Mouse (Mus musculus): ENCODE data around the gene Sipa1l1. TPM values are rescaled to one million over a fixed set of nuclear protein-coding genes. Genes with fewer than 3 reads are reported as not detected.

Sipa1l1 gene
- polyA plus RNA-seq, 1 experiment from 2014 or later = 14.3 TPM

- no peak for ATAC-seq
- H3K9ac ChIP-seq (replicated peaks) = no peak overlapping the region
- H3K4me2 ChIP-seq (replicated peaks) = no peak overlapping the region
- H3K27me3 ChIP-seq = no peaks in the 10 kb centered on the region
- 64% methylated on average over 10 of the region's 10 CpGs for WGBS
- H3K9me3 ChIP-seq = no peaks in the 10 kb centered on the region
- H3K27ac ChIP-seq = no peak overlapping the region
- 0 out of 2 replicates have a peak, but pooled peaks cover 4% of the 10 kb centered on the region for H3K4me1 ChIP-seq (replicated peaks)
- H3K4me3 ChIP-seq (replicated peaks) = no peak overlapping the region
- no peaks in the 10 kb centered on the region for H3K36me3 ChIP-seq
Measured at GRCm38 (mm10) chr12:82294906-82295887, 126.1 kb downstream of the Sipa1l1 start.

GRCm38 (mm10) chr12:82296276-82296675 lies 127.2 kb downstream of the Sipa1l1 start:
- Histone ChIP-seq H3K9me3 (no peaks in the 10 kb centered on the region), H3K9ac (replicated peaks) (no peak overlapping the region), H3K27me3 (no peaks in the 10 kb centered on the region), H3K36me3 (no peaks in the 10 kb centered on the region), H3K4me2 (replicated peaks) (no peak overlapping the region), H3K4me3 (replicated peaks) (no peak overlapping the region), H3K4me1 (replicated peaks) (0 out of 2 replicates have a peak, but pooled peaks cover 4% of the 10 kb centered on the region), H3K27ac (no peak overlapping the region)
- no peak for ATAC-seq
- WGBS = 91% methylated on average over 2 of the region's 2 CpGs

GRCm38 (mm10) chr12:82297196-82297595 lies 128.1 kb downstream of the Sipa1l1 start:
- H3K9ac ChIP-seq (replicated peaks) = no peak overlapping the region
- H3K36me3 ChIP-seq = no peaks in the 10 kb centered on the region
- no peak overlapping the region for H3K4me3 ChIP-seq (replicated peaks)
- no peak for ATAC-seq
- no peak overlapping the region for H3K27ac ChIP-seq
- H3K9me3 ChIP-seq = no peaks in the 10 kb centered on the region
- H3K4me1 ChIP-seq (replicated peaks) = 0 out of 2 replicates have a peak, but pooled peaks cover 4% of the 10 kb centered on the region
- 76% methylated on average over 6 of the region's 6 CpGs for WGBS
- H3K4me2 ChIP-seq (replicated peaks) = no peak overlapping the region
- H3K27me3 ChIP-seq = no peaks in the 10 kb centered on the region

GRCm38 (mm10) chr12:82298662-82299460 lies 129.7 kb downstream of the Sipa1l1 start:
- Histone ChIP-seq H3K4me2 (replicated peaks) (no peak overlapping the region), H3K9ac (replicated peaks) (no peak overlapping the region), H3K9me3 (no peaks in the 10 kb centered on the region), H3K4me3 (replicated peaks) (no peak overlapping the region), H3K27me3 (no peaks in the 10 kb centered on the region), H3K27ac (no peak overlapping the region), H3K4me1 (replicated peaks) (0 out of 2 replicates have a peak, but pooled peaks cover 4% of the 10 kb centered on the region), H3K36me3 (no peaks in the 10 kb centered on the region)
- 90% methylated on average over 9 of the region's 9 CpGs for WGBS
- ATAC-seq = no peak

GRCm38 (mm10) chr12:82304140-82304539 lies 135.0 kb downstream of the Sipa1l1 start:
- Histone ChIP-seq H3K27ac (no peak overlapping the region), H3K4me2 (replicated peaks) (no peak overlapping the region), H3K9me3 (no peaks in the 10 kb centered on the region), H3K36me3 (no peaks in the 10 kb centered on the region), H3K9ac (replicated peaks) (no peak overlapping the region), H3K4me1 (replicated peaks) (no peaks in the 10 kb centered on the region), H3K4me3 (replicated peaks) (no peak overlapping the region), H3K27me3 (no peaks in the 10 kb centered on the region)
- ATAC-seq = no peak
- 84% methylated on average over 2 of the region's 2 CpGs for WGBS

- Histone ChIP-seq H3K4me1 (replicated peaks) (0 out of 2 replicates have a peak, but pooled peaks cover under 1% of the 10 kb centered on the region), H3K4me3 (replicated peaks) (no peak overlapping the region), H3K27ac (no peak overlapping the region), H3K9ac (replicated peaks) (no peak overlapping the region), H3K36me3 (no peaks in the 10 kb centered on the region), H3K27me3 (no peaks in the 10 kb centered on the region), H3K4me2 (replicated peaks) (no peak overlapping the region), H3K9me3 (no peaks in the 10 kb centered on the region)
- 86% methylated on average over 4 of the region's 4 CpGs for WGBS
- ATAC-seq = no peak
Measured at GRCm38 (mm10) chr12:82306035-82306434, 136.9 kb downstream of the Sipa1l1 start.

GRCm38 (mm10) chr12:82311593-82311992 lies 142.5 kb downstream of the Sipa1l1 start:
- H3K9me3 ChIP-seq = no peaks in the 10 kb centered on the region
- no peaks in the 10 kb centered on the region for H3K36me3 ChIP-seq
- H3K27me3 ChIP-seq = no peaks in the 10 kb centered on the region
- no peak overlapping the region for H3K4me3 ChIP-seq (replicated peaks)
- peaks cover 17% of the 10 kb centered on the region for H3K4me1 ChIP-seq (replicated peaks)
- H3K27ac ChIP-seq = peak overlapping the region; percentile 51
- no peak overlapping the region for H3K9ac ChIP-seq (replicated peaks)
- H3K4me2 ChIP-seq (replicated peaks) = no peak overlapping the region
- peak; percentile 9; the same call in 1 of the 2 replicates for ATAC-seq
- WGBS = 79% methylated on average over 2 of the region's 2 CpGs

GRCm38 (mm10) chr12:82312091-82312820 lies 143.1 kb downstream of the Sipa1l1 start:
- Histone ChIP-seq H3K4me1 (replicated peaks) (peaks cover 17% of the 10 kb centered on the region), H3K27ac (peak overlapping the region; percentile 51), H3K4me2 (replicated peaks) (no peak overlapping the region), H3K4me3 (replicated peaks) (no peak overlapping the region), H3K27me3 (no peaks in the 10 kb centered on the region), H3K9ac (replicated peaks) (no peak overlapping the region), H3K9me3 (no peaks in the 10 kb centered on the region), H3K36me3 (no peaks in the 10 kb centered on the region)
- WGBS = 48% methylated on average over 17 of the region's 17 CpGs
- ATAC-seq = peak; percentile 71

GRCm38 (mm10) chr12:82313091-82313490 lies 144.0 kb downstream of the Sipa1l1 start:
- WGBS = 94% methylated on average over 3 of the region's 3 CpGs
- Histone ChIP-seq H3K27ac (no peak overlapping the region), H3K4me3 (replicated peaks) (no peak overlapping the region), H3K36me3 (no peaks in the 10 kb centered on the region), H3K27me3 (no peaks in the 10 kb centered on the region), H3K4me2 (replicated peaks) (no peak overlapping the region), H3K9ac (replicated peaks) (no peak overlapping the region), H3K4me1 (replicated peaks) (peaks cover 17% of the 10 kb centered on the region), H3K9me3 (no peaks in the 10 kb centered on the region)
- ATAC-seq = no peak

- Histone ChIP-seq H3K36me3 (no peaks in the 10 kb centered on the region), H3K4me3 (replicated peaks) (no peak overlapping the region), H3K9ac (replicated peaks) (no peak overlapping the region), H3K27me3 (no peaks in the 10 kb centered on the region), H3K4me2 (replicated peaks) (no peak overlapping the region), H3K4me1 (replicated peaks) (peaks cover 2% of the 10 kb centered on the region; the same call in 1 of the 2 replicates), H3K27ac (no peak overlapping the region), H3K9me3 (no peaks in the 10 kb centered on the region)
- WGBS = 89% methylated on average over 7 of the region's 7 CpGs
- ATAC-seq = no peak
Measured at GRCm38 (mm10) chr12:82319436-82320131, 150.5 kb downstream of the Sipa1l1 start.

GRCm38 (mm10) chr12:82320204-82320603 lies 151.1 kb downstream of the Sipa1l1 start:
- no peaks in the 10 kb centered on the region for H3K27me3 ChIP-seq
- H3K9me3 ChIP-seq = no peaks in the 10 kb centered on the region
- H3K4me3 ChIP-seq (replicated peaks) = no peak overlapping the region
- no peak for ATAC-seq
- H3K27ac ChIP-seq = no peak overlapping the region
- H3K36me3 ChIP-seq = no peaks in the 10 kb centered on the region
- 63% methylated on average over 3 of the region's 3 CpGs for WGBS
- no peak overlapping the region for H3K9ac ChIP-seq (replicated peaks)
- no peak overlapping the region for H3K4me2 ChIP-seq (replicated peaks)
- peaks cover 2% of the 10 kb centered on the region; the same call in 1 of the 2 replicates for H3K4me1 ChIP-seq (replicated peaks)
